Mouse (Mus musculus) intestine, postnatal 0 days (tissue): ENCODE results near the gene Slc45a3. TPM values are rescaled to one million over a fixed set of nuclear protein-coding genes. Genes with fewer than 3 reads are reported as not detected.

Experiments
- ATAC-seq: fragments of 200-750 bp; cut with Nextera tagmentation; 2 replicates; pipeline ENCODE4 v1.8.0; 2017; ENCODE audit warnings: mild to moderate bottlenecking, moderate TSS enrichment, moderate library complexity
- H3K27ac ChIP-seq: fragments of 300-500 bp; sonication (generic); 2 replicates; pipeline ENCODE4 v1.5.1; 2014; ENCODE audit warnings: mild to moderate bottlenecking, low read depth, low read length, moderate library complexity
- H3K27me3 ChIP-seq: fragments of 300-500 bp; sonication (generic); replicated peaks from 2 replicates; pipeline ENCODE4 v1.6.1; 2014; ENCODE audit warnings: low read length, mixed read lengths; ENCODE audit not compliant: control insufficient read depth, insufficient read depth
- H3K36me3 ChIP-seq: fragments of 300-500 bp; sonication (generic); 2 replicates; pipeline ENCODE4 v1.6.1; 2014; ENCODE audit warnings: mild to moderate bottlenecking, moderate library complexity; ENCODE audit not compliant: control insufficient read depth, insufficient read depth
- H3K4me1 ChIP-seq: fragments of 300-500 bp; sonication (generic); replicated peaks from 2 replicates; pipeline ENCODE4 v1.6.1; 2014; ENCODE audit warnings: antibody characterized with exemption, low read length, mixed read lengths; ENCODE audit not compliant: control insufficient read depth, insufficient read depth
- H3K4me2 ChIP-seq: fragments of 300-500 bp; sonication (generic); replicated peaks from 2 replicates; pipeline ENCODE4 v1.6.1; 2014; ENCODE audit warnings: low read depth, mild to moderate bottlenecking, moderate library complexity
- H3K4me3 ChIP-seq: fragments of 300-500 bp; sonication (generic); 2 replicates; pipeline ENCODE4 v1.5.1; 2014; ENCODE audit warnings: low read depth, low read length
- H3K9ac ChIP-seq: fragments of 300-500 bp; sonication (generic); 2 replicates; pipeline ENCODE4 v1.6.1; 2014; ENCODE audit warnings: mild to moderate bottlenecking, low read depth, low read length
- H3K9me3 ChIP-seq: fragments of 300-500 bp; sonication (generic); 2 replicates; pipeline ENCODE4 v1.6.1; 2016; ENCODE audit warnings: mixed run types; ENCODE audit not compliant: control insufficient read depth
- CTCF ChIP-seq: sonication (generic); IDR thresholded peaks from 2 replicates; pipeline ENCODE4 v1.5.1; 2016; ENCODE audit warnings: low read depth, mild to moderate bottlenecking, control low read depth, antibody characterized with exemption, moderate library complexity
- WGBS: fragments of 180-500 bp; shearing (Covaris S2); extraction: QIAGEN DNeasy Blood & Tissue Kit; methylation state at CpG from one replicate; pipeline ENCODE4 v1.1.7; 2014; 5-methylcytosine and 5-hydroxymethylcytosine counted together
- polyA plus RNA-seq: library from polyadenylated mRNA; unstranded; fragments of >200 nt; fragmentation: Nextera tagmentation; extraction: Ambion mirVana; gene quantifications from 2 replicates; pipeline ENCODE4 v1.2.1, GENCODE M21; 2015

Gene Slc45a3
- polyA plus RNA-seq, 1 experiment from 2014 or later, result 2.5 TPM

DNA sequence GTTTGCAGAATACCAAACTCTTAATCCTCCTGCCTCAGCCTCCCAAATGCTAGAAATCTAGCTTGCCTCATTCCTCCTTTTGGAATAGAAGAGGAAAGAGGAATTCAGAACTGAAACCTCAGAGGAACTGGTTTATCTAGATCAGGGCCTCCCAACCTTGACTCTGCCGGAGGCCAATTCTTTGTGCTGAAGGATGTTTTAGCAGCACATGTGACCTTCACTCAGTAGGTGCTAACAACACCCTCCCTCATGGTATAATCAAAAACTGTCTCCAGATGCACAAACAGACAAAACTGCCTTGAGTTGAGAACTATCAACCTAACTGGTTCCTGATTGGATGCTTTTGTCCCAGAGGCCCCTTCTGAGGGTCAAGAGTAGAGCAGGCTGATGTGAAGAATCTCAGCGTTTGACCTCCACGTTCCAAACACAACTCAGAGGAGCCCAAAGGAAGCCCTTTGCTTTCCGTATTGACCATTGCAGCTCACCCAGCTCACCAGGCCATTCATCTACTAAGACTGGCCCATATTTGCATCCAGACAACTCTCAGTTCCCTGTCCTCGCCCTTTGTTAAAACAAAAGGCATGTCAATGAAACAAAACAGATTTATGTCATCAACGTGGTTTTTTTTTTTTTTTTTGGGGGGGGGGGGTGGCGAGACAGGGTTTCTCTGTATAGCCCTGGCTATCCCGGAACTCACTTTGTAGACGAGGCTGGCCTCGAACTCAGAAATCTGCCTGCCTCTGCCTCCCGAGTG lies 16.1 kb upstream of the Slc45a3 start:
- no peak overlapping the region for H3K27ac ChIP-seq

DNA sequence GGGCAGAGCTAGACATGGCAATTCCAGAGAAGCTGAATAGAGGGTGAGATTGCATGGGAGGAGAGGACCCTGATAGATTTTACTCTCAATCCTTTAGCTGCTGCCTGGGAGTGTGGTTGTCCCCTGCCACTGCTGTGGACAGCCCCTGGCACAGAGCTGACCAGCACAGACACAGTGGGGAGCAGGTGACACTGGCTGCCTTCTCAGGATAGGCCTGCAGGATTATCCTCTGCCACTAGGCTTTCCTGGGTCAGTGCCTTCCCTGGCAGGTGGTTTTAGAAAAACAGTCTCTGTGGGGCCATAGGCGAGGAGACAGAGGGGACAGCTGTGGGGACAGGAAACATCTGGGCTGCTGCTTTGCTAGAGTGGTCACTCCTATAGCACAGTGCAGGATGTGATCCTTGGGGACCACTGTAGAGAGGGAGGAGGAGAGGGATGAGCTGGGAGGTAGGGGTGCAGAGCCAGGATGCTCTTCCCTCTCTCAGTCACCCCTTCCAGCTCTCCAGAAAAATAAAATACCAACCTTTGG lies 14.7 kb upstream of the Slc45a3 start:
- TF ChIP-seq CTCF, result 0 out of 2 replicates have a peak, but pooled peaks have one; percentile 17
- WGBS, result 63% methylated on average over 1 of the region's 1 CpGs
- ATAC-seq, result no peak

More for the DNA sequence above, 16.1 kb upstream of the Slc45a3 start:
- no peak for ATAC-seq
- no peak for TF ChIP-seq CTCF
- no peak overlapping the region for H3K4me3 ChIP-seq
- no peaks in the 10 kb centered on the region for H3K4me1 ChIP-seq
- no peaks in the 10 kb centered on the region for H3K9me3 ChIP-seq
- no peaks in the 10 kb centered on the region for H3K36me3 ChIP-seq
- no peaks in the 10 kb centered on the region for H3K27me3 ChIP-seq
- 76% methylated on average over 11 of the region's 11 CpGs for WGBS
- no peak overlapping the region for H3K4me2 ChIP-seq
- no peak overlapping the region for H3K9ac ChIP-seq

DNA sequence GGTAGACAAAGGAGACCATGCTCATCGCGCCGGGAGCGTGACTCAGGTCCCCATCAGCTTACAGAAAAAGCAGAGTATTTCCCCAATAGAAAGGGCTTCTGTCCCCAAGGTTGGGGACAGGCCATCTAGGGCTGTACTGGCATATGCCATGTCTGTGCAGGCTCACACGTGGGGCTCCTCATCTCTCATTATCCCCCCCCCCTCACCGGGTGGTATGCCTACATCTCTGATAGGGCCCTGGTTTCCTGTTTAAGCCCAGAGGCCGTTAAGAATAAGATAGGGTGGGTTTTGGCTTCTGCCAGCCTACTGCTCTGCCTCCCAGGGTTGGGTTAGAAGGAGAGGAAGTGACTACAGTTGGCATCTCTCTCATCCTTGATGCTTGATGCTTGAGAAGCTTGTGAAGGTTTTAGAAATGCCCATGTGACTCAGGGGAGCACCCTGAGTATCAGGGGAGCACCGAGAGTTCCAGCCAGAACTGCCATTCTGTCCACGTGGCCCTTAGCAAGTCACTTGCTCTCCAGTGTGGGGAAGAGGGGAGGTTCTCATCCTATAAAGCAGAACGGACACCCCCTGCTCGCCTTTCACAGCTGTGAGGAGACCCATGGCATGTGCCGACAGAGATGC lies 8.4 kb upstream of the Slc45a3 start:
- Histone ChIP-seq H3K4me1 (no peaks in the 10 kb centered on the region), H3K4me2 (no peak overlapping the region), H3K9ac (no peak overlapping the region), H3K27me3 (no peaks in the 10 kb centered on the region; the same call in 1 of the 2 replicates), H3K36me3 (no peaks in the 10 kb centered on the region), H3K9me3 (no peaks in the 10 kb centered on the region), H3K27ac (no peak overlapping the region), H3K4me3 (no peak overlapping the region)
- TF ChIP-seq CTCF, result no peak
- 81% methylated on average over 12 of the region's 12 CpGs for WGBS
- no peak for ATAC-seq

More for the DNA sequence above, 14.7 kb upstream of the Slc45a3 start:
- Histone ChIP-seq H3K36me3 (no peaks in the 10 kb centered on the region), H3K4me1 (no peaks in the 10 kb centered on the region), H3K27ac (no peak overlapping the region), H3K4me3 (no peak overlapping the region), H3K9me3 (no peaks in the 10 kb centered on the region), H3K9ac (no peak overlapping the region), H3K27me3 (no peaks in the 10 kb centered on the region), H3K4me2 (no peak overlapping the region)

DNA sequence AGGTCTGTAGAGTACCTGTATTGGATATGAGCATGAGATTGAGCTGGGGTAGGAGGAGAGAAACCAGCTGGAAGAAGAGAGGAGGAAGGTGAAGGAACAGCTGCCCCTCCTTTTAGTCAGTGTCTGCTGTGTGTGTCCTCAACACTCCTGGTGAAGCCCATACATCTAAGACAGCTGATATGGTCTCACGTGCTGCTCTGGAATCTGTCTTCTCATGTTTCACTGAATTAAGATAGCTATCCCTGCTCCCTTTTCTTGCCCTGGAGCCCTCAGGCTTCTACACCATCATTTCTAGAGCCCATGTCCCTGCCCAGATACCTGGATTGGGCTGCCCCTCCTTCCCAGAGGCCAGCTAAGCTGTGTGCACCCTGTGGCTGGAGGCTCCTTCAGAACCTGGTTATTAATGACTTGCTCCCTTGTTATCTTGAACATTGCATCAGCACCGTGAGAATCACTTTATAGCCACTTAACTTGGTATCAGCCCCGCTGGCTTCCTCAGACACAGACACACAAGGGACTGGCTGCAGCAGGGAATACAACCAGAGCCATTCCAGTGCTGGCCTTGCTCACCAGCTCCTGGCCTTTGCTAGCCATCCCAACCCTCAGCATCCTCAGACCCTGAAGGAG lies 7.5 kb upstream of the Slc45a3 start:
- WGBS, result 10% methylated on average over 3 of the region's 3 CpGs

DNA sequence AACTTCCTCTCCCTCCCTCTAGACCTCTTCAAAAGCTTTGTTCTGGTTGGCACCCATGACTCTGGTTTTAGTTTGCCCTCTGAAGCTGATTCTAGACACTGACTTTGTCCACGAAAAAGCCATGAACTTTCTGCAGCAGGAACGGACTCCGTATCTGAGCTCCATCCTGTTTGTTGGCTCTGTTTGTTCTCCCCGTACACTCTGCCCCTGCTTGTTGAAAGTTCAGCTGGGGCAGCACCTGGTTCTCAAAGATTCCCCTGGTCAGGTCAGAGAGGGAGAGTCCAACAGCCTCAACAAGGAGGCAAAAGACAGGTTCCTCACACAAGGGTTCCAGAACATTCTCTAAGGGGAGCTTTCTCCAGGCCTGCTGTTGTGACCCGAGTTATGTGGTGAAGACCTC lies 5.4 kb upstream of the Slc45a3 start:
- 65% methylated on average over 5 of the region's 5 CpGs for WGBS
- no peak for ATAC-seq
- no peak overlapping the region for H3K4me2 ChIP-seq

More for the DNA sequence above, 7.5 kb upstream of the Slc45a3 start:
- no peaks in the 10 kb centered on the region for H3K36me3 ChIP-seq
- no peak overlapping the region for H3K4me3 ChIP-seq
- H3K4me1 ChIP-seq, result no peaks in the 10 kb centered on the region
- TF ChIP-seq CTCF, result no peak
- no peak overlapping the region for H3K9ac ChIP-seq
- ATAC-seq, result no peak
- no peak overlapping the region for H3K4me2 ChIP-seq
- no peaks in the 10 kb centered on the region for H3K9me3 ChIP-seq
- no peaks in the 10 kb centered on the region; the same call in 1 of the 2 replicates for H3K27me3 ChIP-seq
- H3K27ac ChIP-seq, result no peak overlapping the region

DNA sequence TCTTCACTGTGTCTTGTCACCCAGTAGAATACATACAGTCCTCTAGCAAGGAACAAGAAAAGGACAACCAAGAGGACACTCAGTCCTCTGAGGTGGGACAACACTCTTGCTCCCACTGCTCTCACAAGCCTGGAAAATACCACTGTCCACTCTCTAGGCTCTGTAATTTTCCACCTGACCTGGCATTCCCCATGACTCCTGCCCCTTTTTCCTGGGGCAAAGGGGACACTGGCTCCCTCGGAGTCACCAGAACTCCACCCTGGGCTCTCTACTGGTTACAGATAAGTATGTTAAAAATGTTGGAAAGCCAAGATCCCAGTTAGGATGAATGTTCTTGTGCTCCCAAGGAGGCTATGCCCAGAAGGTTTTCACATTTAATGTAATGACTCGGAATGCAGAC lies 1.8 kb upstream of the Slc45a3 start:
- Histone ChIP-seq H3K27me3 (peaks cover 42% of the 10 kb centered on the region), H3K4me3 (no peak overlapping the region), H3K9ac (no peak overlapping the region), H3K27ac (no peak overlapping the region), H3K4me2 (no peak overlapping the region), H3K9me3 (no peaks in the 10 kb centered on the region), H3K4me1 (no peaks in the 10 kb centered on the region), H3K36me3 (no peaks in the 10 kb centered on the region)
- 64% methylated on average over 2 of the region's 2 CpGs for WGBS
- no peak for ATAC-seq
- no peak for TF ChIP-seq CTCF

More for the DNA sequence above, 5.4 kb upstream of the Slc45a3 start:
- H3K9me3 ChIP-seq, result no peaks in the 10 kb centered on the region
- H3K4me1 ChIP-seq, result no peaks in the 10 kb centered on the region
- H3K27me3 ChIP-seq, result peaks cover 13% of the 10 kb centered on the region
- no peak for TF ChIP-seq CTCF
- H3K36me3 ChIP-seq, result no peaks in the 10 kb centered on the region
- no peak overlapping the region for H3K4me3 ChIP-seq
- H3K27ac ChIP-seq, result no peak overlapping the region
- H3K9ac ChIP-seq, result no peak overlapping the region
